Mouse (Mus musculus) activated CD4-positive, CD25-positive, alpha-beta regulatory T cell, adult 4 months (primary cell): ENCODE data around the gene S100pbp. TPM values are rescaled to one million over a fixed set of nuclear protein-coding genes. Genes with fewer than 3 reads are reported as not detected.

Source experiments
- polyA plus RNA-seq, 2 experiments: library from polyadenylated mRNA; unstranded; fragments of 100-300 nt; shearing (Covaris generic); gene quantifications; one replicate each; pipeline ENCODE4 v1.2.1; 2017

Gene S100pbp
- polyA plus RNA-seq, 2 experiments from 2014 or later: 24.4 to 26.3 TPM

Other genes with a start within 250 kb of the S100pbp start
- gene Azin2, start 227.3 kb downstream of the S100pbp start, polyA plus RNA-seq: under 1 TPM in 1 of 2 experiments, not detected in 1; 0.34 TPM
- gene Ak2, start 197.8 kb downstream of the S100pbp start, polyA plus RNA-seq: 100 to 1,000 TPM in 1 of 2 experiments, 10 to 100 TPM in 1; 62.4 to 108 TPM
- gene Rnf19b, start 131.5 kb downstream of the S100pbp start, polyA plus RNA-seq: 10 to 100 TPM; 18.9 TPM
- gene Tmem54, start 84.2 kb downstream of the S100pbp start, polyA plus RNA-seq: not detected
- gene Hpca, start 67.7 kb downstream of the S100pbp start, polyA plus RNA-seq: not detected
- gene Fndc5, start 52.7 kb downstream of the S100pbp start, polyA plus RNA-seq: under 1 TPM; 0.28 to 0.56 TPM
- 10 to 100 TPM; 26.3 to 28.5 TPM for gene Yars, start within 50 bp of the S100pbp start, polyA plus RNA-seq
- under 1 TPM; 0.20 TPM for gene C77080, start 71.7 kb upstream of the S100pbp start, polyA plus RNA-seq
- gene Sync, start 97.9 kb upstream of the S100pbp start, polyA plus RNA-seq: under 1 TPM; 0.46 to 0.48 TPM
- gene Rbbp4, start 145.6 kb upstream of the S100pbp start, polyA plus RNA-seq: 100 to 1,000 TPM; 309 to 413 TPM
- 100 to 1,000 TPM; 117 TPM for gene Zbtb8os, start 146.0 kb upstream of the S100pbp start, polyA plus RNA-seq
- 1 to 10 TPM; 4.4 to 5.3 TPM for gene Zbtb8a, start 188.4 kb upstream of the S100pbp start, polyA plus RNA-seq